Mouse (Mus musculus) cerebellum, postnatal 36 days (tissue): ENCODE measurements around the gene Tas2r130.
"Not testable (repeated sequence)": the region's sequence is repeated elsewhere in the genome, so short reads cannot be mapped to it uniquely, and the experiment has no call there.

Experiments
- DNase-seq, 2 experiments: peaks; one replicate each; pipeline ENCODE4 v3.0.0; 2021 to 2022; ENCODE audit warnings: mixed read lengths in 2 of 2

Gene Tas2r130

GRCm38 (mm10) chr6:131630812-131631211 is at the start of gene Tas2r130:
Gene Tas2r130, minus strand, starts transcription at chr6:131630912.
- no peak for DNase-seq

GRCm38 (mm10) chr6:131678786-131679185 is 48.1 kb upstream of the Tas2r130 start, which contains the start of gene Tas2r106:
Gene Tas2r106, minus strand, starts transcription at chr6:131678886.
- DNase-seq, result no peak

GRCm38 (mm10) chr6:131660049-131660448 is 29.3 kb upstream of the Tas2r130 start, which contains the start of gene Tas2r107:
Gene Tas2r107, minus strand, starts transcription at chr6:131660149.
- no peak for DNase-seq

GRCm38 (mm10) chr6:131609956-131610355 is 20.8 kb downstream of the Tas2r130 start:
- not testable (repeated sequence) for DNase-seq

- DNase-seq, result no peak
Observed at GRCm38 (mm10) chr6:131604821-131605220, 25.9 kb downstream of the Tas2r130 start.
